Mouse (Mus musculus): ENCODE data around the gene Duox1.

DNA sequence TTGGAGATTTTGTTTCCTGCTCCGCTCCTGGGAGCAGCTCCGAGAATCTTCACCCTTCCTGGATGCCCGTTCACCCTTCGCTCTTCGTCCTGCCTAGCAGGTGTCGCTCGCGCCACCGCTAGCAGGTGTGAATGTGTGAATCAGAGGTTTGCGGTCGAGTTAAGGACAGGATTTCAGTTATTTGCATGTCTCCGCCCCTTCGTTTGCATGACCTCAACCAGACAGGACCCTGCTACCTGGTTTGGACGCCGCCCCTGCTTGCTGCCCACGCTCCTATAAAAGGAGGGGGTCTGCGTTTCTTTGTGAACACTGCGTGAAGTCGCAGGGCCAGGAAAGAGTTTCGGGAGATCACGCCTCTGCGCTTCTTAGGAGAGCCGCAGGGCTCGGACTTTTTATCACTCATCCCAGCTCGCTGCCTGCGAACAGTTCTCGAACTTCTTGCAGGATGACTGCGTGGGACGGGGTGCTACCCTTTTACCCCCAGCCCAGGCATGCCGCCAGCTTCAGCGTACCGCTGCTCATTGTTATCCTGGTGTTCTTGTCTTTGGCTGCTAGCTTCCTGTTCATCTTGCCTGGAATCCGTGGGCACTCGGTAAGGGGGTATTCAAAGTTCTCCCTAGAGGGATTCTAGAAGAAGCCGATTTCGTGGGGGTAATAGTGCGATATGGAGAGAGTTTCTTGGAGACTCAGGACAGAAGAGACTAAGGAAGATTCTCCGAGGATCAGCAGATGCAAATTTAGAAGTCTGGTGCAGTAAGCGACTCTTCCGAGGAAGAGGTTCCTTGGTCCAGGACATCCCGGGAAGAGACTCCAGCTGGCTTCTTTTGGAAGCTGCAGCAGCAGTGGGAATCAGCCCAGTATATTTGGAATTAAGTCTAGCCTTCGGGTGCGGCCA is 16.6 kb upstream of the Duox1 start, which contains the start of gene Duoxa2:
- TF ChIP-seq GATA1 (IDR thresholded peaks at IDR 0.05; ENCODE audit: low read length), result no peak
- TF ChIP-seq TAL1 (IDR thresholded peaks at IDR 0.05; ENCODE audit: low read length), result no peak

Data from erythroblast, embryonic 14.5 days (primary cell).